Mouse (Mus musculus): Measurements from ENCODE around the gene Smpdl3b. TPM values are rescaled to one million over a fixed set of nuclear protein-coding genes. Genes with fewer than 3 reads are reported as not detected.

Gene Smpdl3b
- total RNA-seq, 1 experiment, result 28.9 TPM

DNA sequence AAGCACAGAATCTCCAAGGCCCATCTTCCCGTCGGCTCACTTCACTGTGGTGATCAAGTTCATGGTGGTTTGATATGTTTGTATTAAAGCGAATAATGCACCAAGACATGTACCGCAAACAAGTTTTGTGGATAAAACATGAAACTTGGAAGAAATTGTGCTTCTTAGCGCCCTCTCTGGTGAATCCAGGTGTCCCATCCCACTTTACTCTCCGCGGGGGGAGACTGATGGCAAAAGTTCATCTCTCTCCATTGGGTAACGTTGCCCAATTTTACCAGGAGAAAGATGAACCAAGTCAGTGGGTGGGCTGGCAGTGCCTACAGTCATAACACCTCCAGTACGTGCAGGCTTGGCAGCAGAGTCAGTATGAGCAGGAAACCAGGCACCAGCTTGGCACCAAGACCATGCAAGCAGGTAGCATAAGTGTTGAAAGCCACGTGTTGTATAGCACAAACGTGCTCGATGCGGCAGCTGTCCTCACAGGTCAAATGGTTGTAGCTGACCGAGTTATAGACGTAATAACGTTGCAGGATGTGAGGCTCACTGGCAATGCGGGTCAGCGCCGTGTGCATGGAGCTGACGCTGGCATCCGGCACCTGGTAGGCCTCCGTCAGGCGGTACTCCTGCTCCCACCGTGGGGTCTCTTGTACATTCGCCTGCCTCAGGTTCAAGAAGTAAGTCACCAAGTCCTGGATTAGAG lies 23.8 kb downstream of the Smpdl3b start:
- Histone ChIP-seq H3K4me1 (ENCODE audit: control insufficient read depth in 2 of 2, insufficient read depth in 2 of 2, low read length in 2 of 2, poor library complexity in 1 of 2) (peaks cover 6 to 17% of the 10 kb centered on the region in 2 experiments; a peak in 3 of 4 replicates), H3K9me3 (ENCODE audit: control insufficient read depth, insufficient read depth, low read depth, low read length) (no peaks in the 10 kb centered on the region), H3K4me3 (ENCODE audit: insufficient read depth in 1 of 2, low read depth in 1 of 2, low read length in 2 of 2, poor library complexity in 1 of 2, severe bottlenecking in 1 of 2) (peak overlapping the region; percentile 38 to 70; a peak in 3 of 4 replicates), H3K27ac (ENCODE audit: insufficient read depth, low read depth, low read length, poor library complexity, severe bottlenecking) (peak overlapping the region; percentile 8; the same call in 1 of the 2 replicates), H3K9ac (ENCODE audit: insufficient read depth, low read depth, low read length, poor library complexity, severe bottlenecking) (peak overlapping the region; percentile 75), H3K36me3 (ENCODE audit: control insufficient read depth, insufficient read depth, low read length, poor library complexity, severe bottlenecking) (peaks cover 6% of the 10 kb centered on the region)
- in situ Hi-C loops (cut with MboI; ENCODE audit: low sequenced_read_pairs in 2 of 2, unreplicated experiment in 2 of 2), result no loop called here
- TF ChIP-seq ZC3H11A (IDR thresholded peaks at IDR 0.05; ENCODE audit: borderline replicate concordance, low read depth, low read length) (no peak), HCFC1 (IDR thresholded peaks at IDR 0.05; ENCODE audit: borderline replicate concordance, insufficient read depth, low read length) (no peak), MAFK (IDR thresholded peaks at IDR 0.05; ENCODE audit: insufficient read depth, low read depth, low read length) (no peak), CHD2 (IDR thresholded peaks at IDR 0.05; ENCODE audit: low read depth, low read length) (no peak)
- no peak for DNase-seq (ENCODE audit: low read depth, low spot score)

DNA sequence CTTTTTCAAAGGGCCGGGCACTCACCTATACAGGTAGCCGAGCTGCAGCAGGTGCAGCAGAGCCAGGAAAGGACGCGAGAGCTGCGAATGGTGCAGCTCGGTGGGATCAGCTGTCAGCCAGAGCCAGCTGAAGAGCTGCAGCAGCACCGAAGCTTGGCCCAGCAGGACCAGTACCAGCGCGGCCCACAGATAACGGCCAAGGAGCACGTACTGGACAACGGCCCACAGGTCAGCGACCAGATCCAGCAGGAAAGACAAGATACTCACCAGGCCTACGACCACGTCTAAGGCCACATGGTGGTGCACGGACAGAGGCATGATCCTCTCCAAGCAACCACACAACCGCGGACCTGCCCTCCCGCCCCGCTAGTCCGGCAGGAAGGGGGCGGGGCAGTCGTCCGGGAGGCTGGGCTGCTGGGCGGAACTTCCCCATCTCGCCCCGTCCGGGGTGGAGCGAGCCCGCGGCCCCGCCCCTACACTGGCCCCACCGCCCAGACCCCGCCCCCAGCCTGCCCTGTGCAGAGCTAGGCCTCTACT lies 24.8 kb downstream of the Smpdl3b start, which contains the start of gene Xkr8:
Xkr8 (minus strand) TSS at position 399 of the 537 bp plus-strand sequence.
- TF ChIP-seq ZNF384 (IDR thresholded peaks at IDR 0.05; ENCODE audit: low read depth, low read length) (no peak), ZC3H11A (IDR thresholded peaks at IDR 0.05; ENCODE audit: borderline replicate concordance, low read depth, low read length) (0 out of 2 replicates have a peak, but pooled peaks have one; percentile 2)
- peak within 1 kb of the TSS; percentile 70 to 75 for H3K4me3 ChIP-seq (ENCODE audit: insufficient read depth in 1 of 2, low read depth in 1 of 2, low read length in 2 of 2, poor library complexity in 1 of 2, severe bottlenecking in 1 of 2)
- in situ Hi-C loops (cut with MboI; ENCODE audit: low sequenced_read_pairs in 2 of 2, unreplicated experiment in 2 of 2), result no loop called here
- peak within 1 kb of the TSS; percentile 8; the same call in 1 of the 2 replicates for H3K27ac ChIP-seq (ENCODE audit: insufficient read depth, low read depth, low read length, poor library complexity, severe bottlenecking)
- H3K9me3 ChIP-seq (ENCODE audit: control insufficient read depth, insufficient read depth, low read depth, low read length), result no peaks in the 10 kb centered on the region
- H3K36me3 ChIP-seq (ENCODE audit: control insufficient read depth, insufficient read depth, low read length, poor library complexity, severe bottlenecking), result no peaks in the 10 kb centered on the region
- peak within 1 kb of the TSS; percentile 75 for H3K9ac ChIP-seq (ENCODE audit: insufficient read depth, low read depth, low read length, poor library complexity, severe bottlenecking)
- peak; percentile 86 for DNase-seq (ENCODE audit: low read depth, low spot score)
- H3K4me1 ChIP-seq (ENCODE audit: control insufficient read depth in 2 of 2, insufficient read depth in 2 of 2, low read length in 2 of 2, poor library complexity in 1 of 2), result peaks cover 6 to 17% of the 10 kb centered on the region in 2 experiments; a peak in 3 of 4 replicates

- peaks cover 6 to 17% of the 10 kb centered on the region in 2 experiments; a peak in 3 of 4 replicates for H3K4me1 ChIP-seq (ENCODE audit: control insufficient read depth in 2 of 2, insufficient read depth in 2 of 2, low read length in 2 of 2, poor library complexity in 1 of 2)
- DNase-seq (ENCODE audit: low read depth, low spot score), result no peak
- peak overlapping the region; percentile 54; the same call in 1 of the 2 replicates for H3K9ac ChIP-seq (ENCODE audit: insufficient read depth, low read depth, low read length, poor library complexity, severe bottlenecking)
- H3K4me3 ChIP-seq (ENCODE audit: insufficient read depth in 1 of 2, low read depth in 1 of 2, low read length in 2 of 2, poor library complexity in 1 of 2, severe bottlenecking in 1 of 2), result peak overlapping the region; percentile 65 to 75
- no peaks in the 10 kb centered on the region for H3K9me3 ChIP-seq (ENCODE audit: control insufficient read depth, insufficient read depth, low read depth, low read length)
- H3K36me3 ChIP-seq (ENCODE audit: control insufficient read depth, insufficient read depth, low read length, poor library complexity, severe bottlenecking), result no peaks in the 10 kb centered on the region
- in situ Hi-C loops (cut with MboI; ENCODE audit: low sequenced_read_pairs in 2 of 2, unreplicated experiment in 2 of 2), result no loop called here
- TF ChIP-seq MAFK (IDR thresholded peaks at IDR 0.05; ENCODE audit: insufficient read depth, low read depth, low read length) (no peak), CHD2 (IDR thresholded peaks at IDR 0.05; ENCODE audit: low read depth, low read length) (no peak)
- H3K27ac ChIP-seq (ENCODE audit: insufficient read depth, low read depth, low read length, poor library complexity, severe bottlenecking), result no peak overlapping the region
Observed at GRCm38 (mm10) chr4:132731616-132732015, 25.4 kb downstream of the Smpdl3b start.

DNA sequence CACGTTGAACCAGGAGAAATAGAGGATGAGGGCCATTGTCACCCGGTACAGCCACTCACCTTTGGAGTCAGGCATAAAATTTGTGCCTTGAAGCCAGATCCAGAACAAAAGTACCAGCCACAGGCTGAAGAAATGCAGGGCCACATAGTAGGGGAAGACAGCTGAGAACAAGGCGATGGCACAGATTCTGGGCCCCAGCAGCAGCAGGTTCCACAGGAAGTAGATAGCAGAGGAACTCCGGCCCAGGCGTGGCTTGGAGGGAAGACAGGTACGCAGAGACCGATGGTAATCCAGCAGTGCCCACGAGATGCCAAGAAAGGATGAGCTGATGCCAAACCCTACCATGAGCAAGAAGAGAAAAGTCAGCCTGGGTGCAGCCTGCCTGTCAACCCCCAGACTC lies 28.8 kb downstream of the Smpdl3b start:
- no peak for DNase-seq (ENCODE audit: low read depth, low spot score)
- Histone ChIP-seq H3K4me1 (ENCODE audit: control insufficient read depth in 2 of 2, insufficient read depth in 2 of 2, low read length in 2 of 2, poor library complexity in 1 of 2) (peaks cover 2 to 8% of the 10 kb centered on the region in 2 experiments; a peak in 2 of 4 replicates), H3K9me3 (ENCODE audit: control insufficient read depth, insufficient read depth, low read depth, low read length) (no peaks in the 10 kb centered on the region), H3K9ac (ENCODE audit: insufficient read depth, low read depth, low read length, poor library complexity, severe bottlenecking) (no peak overlapping the region), H3K4me3 (ENCODE audit: insufficient read depth in 1 of 2, low read depth in 1 of 2, low read length in 2 of 2, poor library complexity in 1 of 2, severe bottlenecking in 1 of 2) (no peak overlapping the region), H3K27ac (ENCODE audit: insufficient read depth, low read depth, low read length, poor library complexity, severe bottlenecking) (no peak overlapping the region), H3K36me3 (ENCODE audit: control insufficient read depth, insufficient read depth, low read length, poor library complexity, severe bottlenecking) (peaks cover 3% of the 10 kb centered on the region; the same call in 1 of the 2 replicates)
- in situ Hi-C loops (cut with MboI; ENCODE audit: low sequenced_read_pairs in 2 of 2, unreplicated experiment in 2 of 2), result no loop called here
- TF ChIP-seq CHD2 (IDR thresholded peaks at IDR 0.05; ENCODE audit: low read depth, low read length) (no peak), ZC3H11A (IDR thresholded peaks at IDR 0.05; ENCODE audit: borderline replicate concordance, low read depth, low read length) (no peak), ZNF384 (IDR thresholded peaks at IDR 0.05; ENCODE audit: low read depth, low read length) (no peak), HCFC1 (IDR thresholded peaks at IDR 0.05; ENCODE audit: borderline replicate concordance, insufficient read depth, low read length) (no peak), MAFK (IDR thresholded peaks at IDR 0.05; ENCODE audit: insufficient read depth, low read depth, low read length) (no peak)
